Mouse (Mus musculus) thymus, postnatal 4 days (tissue): Measurements from ENCODE around the gene Hsph1.

ENCODE experiments used
- DNase-seq: peaks from one replicate; pipeline ENCODE4 v3.0.0; 2021

Gene Hsph1

DNA sequence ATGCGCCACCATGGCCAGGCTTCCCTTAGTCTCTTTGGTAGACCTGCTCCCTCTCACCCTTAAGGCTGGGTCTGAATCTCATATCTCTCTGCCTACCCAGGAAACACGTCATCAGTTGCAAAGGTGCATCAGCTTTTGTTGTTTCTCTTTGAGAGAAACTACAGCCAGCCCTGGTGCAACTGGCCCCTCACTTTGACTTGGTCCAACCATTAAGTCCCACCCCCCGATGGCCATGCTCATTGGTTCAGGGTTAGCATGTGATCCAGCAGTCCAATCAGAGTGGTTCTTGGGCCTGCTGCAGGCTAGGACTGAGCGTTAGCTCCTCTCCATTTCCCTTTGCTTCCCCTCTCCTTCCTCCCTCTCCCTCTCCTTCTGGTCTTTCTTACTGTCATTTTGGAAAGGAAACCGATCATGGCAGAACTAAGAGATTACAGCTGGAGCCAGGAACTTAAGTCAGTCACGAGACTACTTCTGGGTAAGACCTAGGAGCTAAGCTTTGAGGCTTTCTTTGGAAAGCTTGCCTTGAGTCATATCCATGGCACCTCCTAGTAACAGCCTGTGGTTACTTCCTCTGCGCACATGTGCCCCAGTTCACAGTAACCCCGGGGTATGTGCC is 5.2 kb upstream of the Hsph1 start:
- DNase-seq: no peak

DNA sequence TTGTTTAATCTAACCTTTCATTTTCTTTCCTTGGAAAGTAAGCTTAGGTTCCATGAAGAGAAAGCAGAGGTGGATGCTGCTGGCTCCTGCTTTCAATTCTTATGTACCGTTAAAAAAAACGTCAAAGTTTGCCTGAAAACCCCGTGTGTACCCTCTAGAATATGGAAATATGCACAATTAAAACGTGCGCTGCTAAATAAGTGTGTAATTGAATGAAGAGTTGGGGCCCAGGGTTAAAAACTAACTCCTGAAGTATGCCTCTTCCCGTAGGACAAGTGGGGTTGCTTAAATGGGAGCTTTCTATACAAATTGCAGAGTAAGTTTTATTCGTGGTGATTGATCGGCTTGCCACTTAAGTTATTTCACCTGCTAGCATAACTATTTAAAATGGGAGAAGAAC is 1.1 kb upstream of the Hsph1 start:
- DNase-seq: no peak

DNA sequence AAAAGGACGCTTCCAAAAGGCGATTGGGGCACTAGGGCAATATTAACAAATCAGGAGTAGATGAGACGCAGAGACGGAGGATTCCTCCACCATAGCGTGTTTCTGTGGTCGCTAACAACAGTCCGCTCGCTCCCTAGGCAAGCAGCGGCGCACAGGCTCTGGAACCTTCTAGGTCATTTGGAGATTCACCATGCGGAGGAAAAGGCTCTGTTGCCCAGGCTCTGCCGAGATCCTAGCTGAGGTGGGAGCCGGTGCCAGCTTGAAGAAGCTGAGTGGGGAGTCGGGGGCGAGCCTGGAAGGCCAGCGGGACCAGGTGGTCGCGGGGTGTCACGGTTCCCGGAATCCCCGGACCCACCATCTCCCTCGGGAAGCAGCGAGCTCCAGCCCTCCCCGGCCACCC is 620 bp downstream of the Hsph1 start:
- no peak for DNase-seq

DNA sequence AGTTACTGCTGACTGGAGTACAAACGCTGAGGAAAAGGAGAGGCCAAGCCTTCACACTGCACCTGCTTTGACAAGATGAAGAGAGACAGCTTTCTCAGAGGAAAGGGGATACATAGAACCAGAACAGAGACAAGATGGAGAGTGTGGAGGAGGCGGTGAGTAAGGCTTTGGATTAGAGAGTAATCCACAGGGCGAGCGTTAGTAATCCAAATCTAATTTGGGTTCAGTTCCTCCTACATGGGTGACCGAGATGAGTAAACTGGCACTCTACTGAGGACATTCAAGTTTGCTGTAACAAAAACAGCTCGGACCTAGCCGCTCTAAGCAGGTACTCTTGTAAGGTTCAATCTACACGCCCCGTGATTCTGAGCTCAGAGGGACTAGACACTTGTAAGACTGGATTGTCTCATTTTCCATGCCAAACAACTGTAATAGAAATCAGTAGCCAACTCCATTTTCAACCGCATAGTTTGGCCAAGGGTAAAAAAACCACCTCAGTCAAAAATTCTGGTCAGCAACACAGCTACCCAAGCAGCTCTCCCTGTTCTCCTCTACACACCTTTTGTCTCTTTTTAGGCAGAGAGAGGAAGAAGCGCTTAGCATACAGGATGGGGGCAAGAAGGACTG is 1.7 kb downstream of the Hsph1 start:
- DNase-seq: no peak

DNA sequence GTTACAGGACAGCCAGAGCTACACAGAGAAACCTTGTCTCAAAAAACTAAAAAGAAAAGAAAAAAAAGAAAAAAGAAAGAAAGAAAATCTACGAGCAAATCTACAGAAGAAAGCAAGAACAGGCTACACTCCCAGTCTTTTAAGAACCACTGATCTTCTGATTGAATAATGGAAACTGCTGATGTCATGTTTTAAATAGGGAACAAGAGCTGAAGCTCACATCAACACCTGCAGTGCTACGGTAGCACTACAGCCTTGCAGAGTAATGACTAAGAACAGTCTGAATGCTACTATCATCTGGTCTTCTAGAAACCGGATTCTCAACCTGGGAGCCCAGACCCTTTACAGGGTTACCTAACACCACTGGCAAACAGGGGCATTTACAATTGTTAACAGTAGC is 10.6 kb downstream of the Hsph1 start:
- DNase-seq: no peak

DNA sequence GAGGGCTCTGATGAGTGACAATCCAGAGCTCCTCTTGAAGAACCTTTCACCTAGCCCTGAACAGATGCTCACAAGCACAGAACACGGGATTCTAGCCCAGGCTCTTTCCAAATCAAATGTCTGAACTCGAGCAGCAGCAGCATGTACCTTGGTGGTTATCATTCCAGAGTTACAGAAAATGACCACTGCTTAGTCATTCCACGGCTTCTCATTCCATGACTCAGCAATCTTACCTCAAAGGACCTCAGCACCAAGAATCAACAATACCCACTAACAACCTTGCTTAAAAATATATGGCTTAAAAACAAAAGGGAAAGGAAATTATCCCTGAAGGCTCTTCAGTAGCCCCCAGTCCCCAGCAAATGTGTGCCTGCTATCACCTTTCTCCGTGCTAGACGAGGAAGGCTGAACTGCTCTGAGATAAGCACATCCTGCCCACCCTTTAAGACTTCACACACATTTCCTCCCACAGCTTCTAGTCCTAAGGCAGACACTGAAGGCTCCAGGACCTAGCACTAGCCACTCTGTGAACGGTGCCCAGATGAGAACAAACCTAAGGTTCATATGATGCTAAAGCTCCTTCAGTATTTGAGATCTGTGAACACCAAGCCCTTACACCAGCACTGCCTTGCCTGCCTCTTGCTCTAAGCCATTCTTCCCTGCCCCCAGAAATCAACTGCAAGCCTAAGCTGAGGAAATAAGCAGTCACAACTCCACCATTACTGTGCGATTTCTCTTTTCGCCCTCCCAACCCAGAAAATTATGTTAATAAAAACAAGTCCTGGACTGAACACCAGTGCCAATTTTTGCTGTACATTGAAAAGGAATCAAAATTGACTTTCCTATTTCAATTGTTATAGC is 12.1 kb downstream of the Hsph1 start:
- DNase-seq: no peak

DNA sequence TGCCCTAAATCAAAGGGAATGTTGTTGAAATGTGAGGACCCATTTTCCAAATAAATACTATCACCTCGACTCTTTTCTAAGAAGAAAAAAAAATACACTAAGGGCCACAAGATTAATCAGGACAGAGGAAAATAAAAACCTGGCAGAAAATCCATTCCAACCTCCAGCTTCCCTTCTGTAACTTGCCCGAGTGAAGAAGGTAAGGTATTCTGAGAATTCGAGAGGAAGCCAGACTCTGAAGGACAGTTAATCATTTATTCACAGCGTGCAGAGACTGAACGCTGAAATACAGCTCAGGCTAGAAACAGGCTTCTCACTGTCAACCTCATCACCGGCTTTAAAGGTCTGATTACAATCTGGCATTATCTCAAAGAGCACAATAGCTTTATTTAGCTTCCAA is 13.5 kb downstream of the Hsph1 start:
- no peak for DNase-seq

DNA sequence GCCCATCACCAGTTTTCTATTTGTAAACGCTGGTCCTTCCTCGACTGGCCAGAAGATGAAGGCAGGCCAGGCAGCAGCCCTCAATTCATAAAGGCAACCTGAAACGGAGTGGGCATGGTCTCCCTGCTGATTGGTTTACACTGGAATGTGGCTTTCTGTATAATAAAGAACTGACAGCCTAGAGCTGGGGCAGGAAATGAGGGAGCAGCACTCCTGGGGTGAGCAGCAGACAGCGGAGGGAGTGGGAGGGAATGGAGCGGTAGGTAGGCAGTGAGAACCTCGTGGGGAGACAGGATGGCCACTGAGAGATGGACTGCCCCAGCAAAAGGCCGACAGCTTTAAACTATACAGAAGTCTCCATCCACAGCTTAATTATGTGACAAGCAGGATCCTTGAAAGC is 14.0 kb downstream of the Hsph1 start:
- no peak for DNase-seq

DNA sequence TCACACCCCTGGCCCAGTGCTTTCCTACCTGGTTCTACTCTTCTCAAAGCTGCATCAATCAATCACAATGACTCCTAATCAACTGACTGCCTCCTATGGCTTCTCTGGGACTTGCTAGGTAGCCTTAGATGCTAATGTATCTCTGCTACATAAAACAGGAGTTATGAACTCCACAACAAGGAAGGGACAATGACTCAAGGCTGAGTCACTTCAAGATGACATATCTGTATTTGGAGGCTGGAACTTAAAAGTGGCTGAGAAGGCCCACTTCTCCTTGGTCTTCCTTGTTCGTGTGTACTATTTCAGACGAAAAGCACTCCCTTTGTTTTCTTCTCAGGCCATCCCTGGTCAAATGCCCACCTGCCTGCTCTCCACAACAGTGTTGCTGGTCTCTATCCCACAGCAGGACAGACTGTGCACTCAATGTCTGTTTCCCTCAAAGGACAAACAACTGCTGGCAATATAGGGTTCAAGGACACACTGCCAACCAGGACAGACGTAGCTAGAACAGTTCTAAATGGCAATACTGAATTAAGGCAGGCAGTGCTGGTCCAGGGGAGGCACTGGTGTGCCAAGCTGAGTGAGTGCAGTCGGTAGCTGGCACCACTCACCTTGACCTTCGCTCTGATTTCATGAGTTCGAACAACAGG is 18.3 kb downstream of the Hsph1 start:
- DNase-seq: no peak

DNA sequence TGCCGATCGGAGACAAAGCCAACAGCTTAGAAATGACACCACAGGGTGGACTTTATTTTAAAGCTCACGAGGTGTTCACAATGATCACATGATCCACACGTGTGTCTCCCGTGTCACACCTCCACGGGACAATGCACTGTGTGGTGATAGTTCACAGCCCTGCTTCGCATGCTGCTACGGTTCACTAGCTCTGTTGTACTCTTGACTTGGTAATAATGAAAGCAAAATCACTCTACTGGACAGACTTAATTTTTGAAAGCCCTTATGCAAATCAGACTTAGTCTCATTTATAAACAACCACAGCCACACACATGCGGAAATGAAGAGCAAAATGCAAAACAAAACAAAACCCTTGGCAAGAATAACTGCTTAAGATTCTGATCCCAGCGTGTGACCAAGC is 19.4 kb downstream of the Hsph1 start:
- no peak for DNase-seq

DNA sequence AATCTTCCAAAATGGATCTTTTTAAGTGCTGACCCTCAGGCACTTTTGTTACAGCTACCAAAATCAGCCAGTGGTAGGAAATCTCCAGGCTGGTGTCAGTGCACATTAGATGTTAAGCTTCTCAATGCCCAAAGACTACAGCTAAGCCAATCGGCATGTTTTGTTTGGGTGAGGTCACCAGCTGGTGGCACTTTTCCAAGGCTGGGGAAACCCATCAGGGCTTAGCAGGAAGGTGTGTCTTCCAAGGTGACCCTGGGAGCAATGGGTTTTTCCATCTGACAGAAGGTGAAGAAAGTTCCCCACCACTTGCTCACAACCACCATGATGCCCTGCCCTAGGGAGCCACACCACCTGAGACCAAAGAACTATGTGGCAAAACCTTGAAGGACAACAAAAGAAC is 20.0 kb downstream of the Hsph1 start:
- no peak for DNase-seq

DNA sequence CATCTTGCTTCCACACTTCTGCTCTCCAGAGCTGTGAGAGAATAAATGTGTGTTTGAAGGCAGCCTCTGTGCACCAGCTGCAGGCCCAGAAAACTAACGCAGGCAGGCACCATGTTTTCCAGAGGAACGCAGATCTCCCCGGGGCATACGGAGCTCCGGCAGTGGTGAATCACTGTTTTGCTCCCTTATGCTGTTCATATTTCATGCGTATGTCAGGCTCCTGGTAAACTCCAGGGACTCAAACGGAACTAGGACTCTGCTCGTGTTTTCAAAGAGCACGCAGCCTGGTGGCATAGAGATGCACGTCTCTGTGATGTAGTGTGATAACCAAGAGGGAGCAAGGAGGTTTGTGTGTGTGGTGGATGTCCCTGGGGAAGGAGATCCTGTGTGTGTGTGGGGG is 23.4 kb downstream of the Hsph1 start:
- DNase-seq: no peak

DNA sequence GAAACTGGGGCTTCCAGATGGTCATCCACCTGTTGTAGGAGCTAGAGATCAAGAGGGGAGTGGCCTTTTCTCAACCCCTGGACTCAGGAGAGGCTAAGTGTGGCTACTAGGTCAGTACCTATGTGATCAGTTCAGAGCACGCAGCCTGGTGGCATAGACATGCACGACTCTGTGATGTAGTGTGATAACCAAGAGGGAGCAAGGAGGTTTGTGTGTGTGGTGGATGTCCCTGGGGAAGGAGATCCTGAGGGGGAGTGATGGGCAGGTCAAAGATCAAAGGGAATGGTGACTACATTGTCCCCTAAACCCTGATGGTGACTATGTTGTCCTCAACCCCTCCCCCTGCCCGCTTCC is 24.0 kb downstream of the Hsph1 start:
- DNase-seq: no peak

DNA sequence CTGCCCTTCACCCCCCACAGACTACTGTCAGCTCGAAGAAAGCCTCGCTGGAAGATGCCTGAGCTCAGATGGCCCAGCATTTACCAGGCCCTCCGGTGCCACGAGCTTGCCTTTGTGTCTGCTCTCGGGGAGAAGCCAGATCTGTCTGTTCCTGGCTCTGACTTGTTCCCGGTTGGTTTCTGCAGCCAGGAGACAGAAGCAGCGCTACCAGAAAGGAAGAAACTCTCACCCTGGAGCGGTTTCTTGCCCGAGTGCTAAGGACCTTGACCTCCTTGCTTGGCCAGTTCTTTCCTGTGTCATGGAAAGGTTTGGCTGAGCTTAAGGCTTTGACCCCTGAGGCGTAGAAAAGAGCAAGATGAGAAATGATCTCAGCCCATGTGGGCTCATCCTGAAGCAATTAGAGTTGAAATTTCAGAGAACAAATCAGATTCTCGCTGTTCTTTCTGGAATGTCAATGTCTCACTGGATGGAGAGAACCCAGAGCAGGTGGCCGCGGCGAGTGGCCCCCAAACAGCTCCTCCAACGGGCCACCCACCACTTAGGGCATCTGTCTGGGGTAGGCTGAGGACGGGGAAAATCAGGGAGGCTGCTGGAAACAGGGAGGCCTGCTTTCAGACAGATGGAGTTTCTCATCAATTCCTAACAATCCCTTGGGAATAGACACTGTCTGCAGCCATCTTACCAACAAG is 24.6 kb downstream of the Hsph1 start:
- no peak for DNase-seq

DNA sequence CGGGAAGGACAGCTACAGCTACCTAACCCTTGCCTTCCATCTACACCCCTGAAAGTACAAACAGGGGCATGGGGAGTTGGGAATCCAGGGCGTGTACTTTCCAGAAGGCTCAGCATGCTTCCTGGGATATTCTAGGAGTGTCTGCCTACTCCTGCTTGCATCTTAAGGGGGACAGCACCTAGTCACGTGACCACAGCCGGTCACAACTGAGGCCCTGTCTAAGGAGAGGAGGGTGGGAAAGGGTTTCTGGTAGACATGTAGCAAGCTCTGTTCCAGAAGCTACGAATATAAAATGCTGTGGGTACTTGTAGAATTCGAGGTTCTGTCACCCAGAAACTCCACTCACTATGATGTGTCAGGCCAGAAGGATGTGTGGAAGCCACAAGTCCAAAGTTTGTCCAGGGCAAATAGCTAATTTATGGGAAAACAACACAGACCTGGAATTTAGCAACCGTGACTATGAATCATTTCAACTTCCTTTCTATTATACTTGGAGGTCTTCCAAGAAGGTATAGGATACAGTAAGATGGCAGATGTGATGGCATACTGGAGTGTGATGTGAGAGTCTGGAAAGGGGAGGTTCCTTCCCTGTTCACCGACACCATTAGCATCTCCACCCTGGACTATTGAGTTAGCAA is 29.0 kb downstream of the Hsph1 start:
- DNase-seq: no peak

DNA sequence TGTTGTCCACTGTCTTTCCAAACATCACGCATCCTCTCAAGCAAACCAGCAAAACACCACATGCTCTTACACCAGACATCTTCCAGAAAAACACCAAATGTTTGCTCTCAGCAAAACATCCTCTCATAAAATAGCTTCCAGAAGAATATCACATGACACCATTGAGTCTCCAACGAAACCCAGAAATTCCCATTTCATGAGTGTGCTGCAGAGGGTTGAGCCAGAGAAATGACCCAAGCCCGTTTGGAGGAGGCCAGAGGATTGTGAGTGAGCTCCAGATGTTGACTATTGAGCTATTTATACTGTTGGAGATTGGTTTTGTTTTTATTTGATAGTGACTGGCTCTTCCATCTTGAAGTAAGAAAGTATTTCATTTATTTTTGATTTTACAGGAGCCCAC is 32.9 kb downstream of the Hsph1 start:
- DNase-seq: no peak

DNA sequence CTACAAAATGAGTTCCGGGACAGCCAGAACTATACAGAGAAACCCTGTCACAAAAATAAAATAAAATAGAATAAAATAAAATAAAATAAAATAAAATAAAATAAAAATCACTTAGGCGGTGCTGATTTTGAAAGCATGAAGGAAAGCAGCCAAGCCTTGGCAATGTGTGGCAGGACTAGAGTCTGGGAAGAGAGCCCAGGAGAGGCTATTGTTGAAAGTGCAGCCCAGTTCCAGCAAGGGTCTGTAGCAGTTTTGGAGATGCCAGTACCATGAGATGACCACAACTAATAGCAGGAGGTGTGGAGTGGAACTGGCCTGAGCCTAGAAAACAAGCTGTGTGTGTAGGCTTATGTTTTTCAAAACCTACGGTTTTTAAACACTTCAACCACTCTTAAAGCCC is 34.2 kb downstream of the Hsph1 start:
- no peak for DNase-seq

DNA sequence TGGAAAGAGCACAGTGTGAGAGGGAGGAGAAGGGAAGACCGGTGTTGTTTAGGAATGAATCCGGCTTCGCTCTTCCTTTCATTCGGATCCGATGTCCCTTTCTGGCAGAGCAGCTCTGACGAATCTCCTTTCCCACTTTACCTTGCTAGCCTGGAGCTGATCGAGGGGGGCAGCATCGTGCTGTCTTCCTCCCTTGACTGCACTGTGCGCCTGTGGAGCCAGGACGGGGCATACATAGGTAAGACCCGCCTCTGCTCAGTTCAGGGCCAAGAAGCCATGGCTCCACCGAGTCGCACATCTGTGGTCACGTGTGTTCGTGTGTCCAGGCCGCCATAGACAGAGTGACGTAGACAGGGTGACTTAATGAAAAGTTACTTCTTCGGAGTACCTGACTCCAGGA is 38.8 kb downstream of the Hsph1 start:
- no peak for DNase-seq

DNA sequence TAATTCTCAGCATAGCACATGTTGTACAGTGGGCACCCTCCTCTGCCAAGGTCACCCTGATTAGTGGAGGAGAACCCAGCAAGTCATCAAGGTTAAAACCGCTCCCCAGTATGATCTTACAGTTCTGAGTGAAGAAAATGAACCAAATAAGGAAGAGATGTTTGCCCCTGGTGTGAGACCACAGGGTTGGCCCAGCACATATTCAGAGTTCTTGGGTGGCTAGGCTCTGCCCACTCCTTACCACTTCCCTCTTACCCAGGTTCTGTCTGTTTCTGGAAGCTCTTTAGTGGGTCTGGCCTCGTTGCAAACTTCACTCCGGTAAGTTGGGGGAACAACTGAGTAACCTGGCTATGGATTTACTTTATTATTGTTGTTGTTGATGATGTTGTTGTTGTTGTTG is 42.0 kb downstream of the Hsph1 start:
- no peak for DNase-seq

DNA sequence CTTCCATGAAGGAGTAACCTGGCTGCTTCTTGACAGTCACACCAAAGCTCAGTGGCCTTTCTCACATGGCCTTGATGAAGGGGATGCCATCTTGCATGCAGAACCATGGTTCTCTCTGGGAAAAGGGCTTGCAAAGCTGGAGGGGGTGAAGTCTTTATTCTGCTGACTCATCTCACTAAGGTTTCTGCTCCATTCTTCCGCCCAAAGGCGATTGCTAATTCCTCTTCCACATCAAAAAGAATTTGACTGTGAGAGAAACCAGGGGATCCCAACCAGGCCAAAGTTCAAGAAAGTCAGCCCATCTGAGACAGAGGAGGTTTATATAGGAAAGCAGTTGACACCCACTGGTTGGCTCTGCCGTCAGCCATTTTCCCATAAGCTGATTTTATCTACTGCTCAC is 46.2 kb downstream of the Hsph1 start:
- no peak for DNase-seq

DNA sequence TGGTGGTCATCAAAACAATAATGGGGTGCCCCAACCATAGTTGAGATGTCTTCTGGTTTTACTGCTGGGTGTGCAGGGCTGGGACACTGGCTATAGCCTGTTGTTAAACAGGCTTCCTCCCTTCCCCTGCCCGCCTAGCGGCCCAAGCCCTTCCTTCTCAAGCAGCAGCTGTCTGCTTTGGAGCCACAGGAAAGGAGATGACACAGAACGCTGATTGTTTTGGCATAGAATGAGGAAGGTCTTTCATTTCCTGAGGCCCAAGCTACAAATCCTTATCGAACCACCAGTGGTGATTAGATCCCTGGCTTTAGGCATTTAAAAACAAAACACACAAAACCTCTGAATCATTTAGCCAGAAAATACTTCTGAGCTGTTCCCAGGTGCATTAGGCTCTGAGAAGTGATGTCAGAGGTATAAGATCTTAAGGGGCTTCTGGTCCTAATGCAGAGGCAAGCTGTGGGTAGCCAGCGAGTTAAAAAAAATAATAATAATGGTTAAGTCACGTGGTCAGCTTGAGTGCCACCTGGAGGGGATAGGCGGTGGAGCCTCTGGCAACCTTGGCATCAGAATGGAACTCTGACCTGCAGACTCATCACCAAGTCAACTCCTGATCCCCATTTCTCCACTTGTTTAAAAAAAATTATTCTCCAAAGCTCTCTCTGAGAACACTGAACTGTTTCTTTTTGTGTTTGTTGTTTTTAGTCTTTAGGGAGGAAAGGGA is 47.2 kb downstream of the Hsph1 start:
- no peak for DNase-seq

DNA sequence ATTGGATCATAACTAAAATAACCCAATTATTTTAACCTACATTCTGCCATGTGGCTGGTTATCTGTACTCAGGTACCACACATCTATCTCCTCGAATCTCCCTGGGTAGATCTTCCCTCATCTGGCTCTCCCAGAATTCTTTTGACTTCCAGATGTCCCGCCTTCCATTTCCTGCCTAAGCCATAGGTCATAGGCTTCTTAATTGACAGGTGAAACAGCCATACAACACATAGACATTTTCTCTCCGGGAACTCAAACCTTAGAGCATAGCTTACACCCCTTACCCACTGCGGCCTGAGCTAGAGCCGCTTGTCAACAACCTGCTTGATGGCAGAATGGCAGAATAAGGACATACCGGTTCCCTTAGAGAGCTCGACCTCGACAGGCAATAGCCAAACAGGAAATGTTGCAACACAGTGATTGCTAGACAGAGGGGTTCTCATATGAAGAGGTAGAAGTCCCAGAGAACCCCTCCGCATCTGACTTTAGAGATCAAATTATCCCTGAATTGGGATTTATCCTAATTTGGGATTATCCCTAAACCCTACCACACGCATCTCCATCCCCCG is 48.8 kb downstream of the Hsph1 start:
- no peak for DNase-seq
